Mouse (Mus musculus) heart, embryonic 11.5 days (tissue): ENCODE measurements at regions not wholly inside any gene's neighbourhood (a gene's known extent, or its start where the extent isn't known, plus 50 kb on each side); places are given as distances from the start of the nearest gene placed in this dataset.
"Not testable (repeated sequence)": the region's sequence is repeated elsewhere in the genome, so short reads cannot be mapped to it uniquely, and the experiment has no call there.

Experiments
- ATAC-seq: fragments of 200-750 bp; cut with Nextera tagmentation; replicated peaks from 2 replicates; pipeline ENCODE4 v1.8.0; 2017; ENCODE audit warnings: moderate library complexity; ENCODE audit not compliant: insufficient number of reproducible peaks, low FRiP score, low TSS enrichment
- H3K27ac ChIP-seq: fragments of 300-500 bp; sonication (generic); 2 replicates; pipeline ENCODE4 v1.5.1; 2014; ENCODE audit warnings: mild to moderate bottlenecking, low read depth, low read length
- H3K27me3 ChIP-seq: fragments of 300-500 bp; sonication (generic); 2 replicates; pipeline ENCODE4 v1.6.1; 2014; ENCODE audit warnings: mild to moderate bottlenecking, low read length, mixed read lengths; ENCODE audit not compliant: control insufficient read depth, insufficient read depth
- H3K36me3 ChIP-seq: fragments of 300-500 bp; sonication (generic); 2 replicates; pipeline ENCODE4 v1.6.1; 2014; ENCODE audit warnings: mild to moderate bottlenecking, low read length, moderate library complexity, mixed read lengths; ENCODE audit not compliant: control insufficient read depth, insufficient read depth
- H3K4me1 ChIP-seq: fragments of 300-500 bp; sonication (generic); 2 replicates; pipeline ENCODE4 v1.6.1; 2014; ENCODE audit warnings: low read length; ENCODE audit not compliant: control insufficient read depth, insufficient read depth
- H3K4me2 ChIP-seq: fragments of 300-500 bp; sonication (generic); 2 replicates; pipeline ENCODE4 v1.6.1; 2014; ENCODE audit warnings: mild to moderate bottlenecking, moderate library complexity
- H3K4me3 ChIP-seq: fragments of 300-500 bp; sonication (generic); 2 replicates; pipeline ENCODE4 v1.5.1; 2014; ENCODE audit warnings: low read depth, low read length
- H3K9ac ChIP-seq: fragments of 300-500 bp; sonication (generic); 2 replicates; pipeline ENCODE4 v1.6.1; 2014; ENCODE audit warnings: mild to moderate bottlenecking, low read depth, low read length, moderate library complexity
- H3K9me3 ChIP-seq: fragments of 300-500 bp; sonication (generic); replicated peaks from 2 replicates; pipeline ENCODE4 v1.6.1; 2016; ENCODE audit warnings: low read length; ENCODE audit not compliant: control insufficient read depth
- WGBS: fragments of 180-500 bp; shearing (Covaris S2); extraction: QIAGEN DNeasy Blood & Tissue Kit; methylation state at CpG from one replicate; pipeline ENCODE4 v1.1.7; 2014; ENCODE audit not compliant: insufficient replicate concordance; 5-methylcytosine and 5-hydroxymethylcytosine counted together

DNA sequence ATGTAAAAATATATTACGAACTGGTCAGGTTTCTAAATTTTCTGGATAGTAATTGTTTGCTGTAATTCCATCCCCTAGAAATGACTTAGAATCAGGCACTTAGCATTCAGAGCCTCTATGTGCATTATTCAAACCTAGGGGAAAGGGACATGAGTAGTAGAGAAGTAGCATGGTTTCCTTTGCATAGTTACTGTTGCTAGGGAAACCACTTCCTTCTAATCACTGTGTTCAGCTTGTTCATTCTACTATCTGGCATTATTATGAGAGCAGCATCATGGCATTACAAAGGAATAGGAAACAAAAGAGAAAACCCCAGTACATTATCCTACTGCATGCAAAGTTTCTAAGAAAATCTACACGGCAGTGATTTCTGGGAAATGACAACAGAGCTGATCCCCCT, 65.9 kb upstream of the Ccnh start:
- H3K4me2 ChIP-seq = no peak overlapping the region
- H3K27ac ChIP-seq = no peak overlapping the region
- H3K9me3 ChIP-seq = no peaks in the 10 kb centered on the region
- WGBS = 75% methylated on average over 2 of the region's 2 CpGs
- H3K4me1 ChIP-seq = no peaks in the 10 kb centered on the region
- no peak overlapping the region for H3K9ac ChIP-seq
- no peak overlapping the region for H3K4me3 ChIP-seq
- H3K36me3 ChIP-seq = no peaks in the 10 kb centered on the region
- ATAC-seq = no peak
- no peaks in the 10 kb centered on the region for H3K27me3 ChIP-seq

DNA sequence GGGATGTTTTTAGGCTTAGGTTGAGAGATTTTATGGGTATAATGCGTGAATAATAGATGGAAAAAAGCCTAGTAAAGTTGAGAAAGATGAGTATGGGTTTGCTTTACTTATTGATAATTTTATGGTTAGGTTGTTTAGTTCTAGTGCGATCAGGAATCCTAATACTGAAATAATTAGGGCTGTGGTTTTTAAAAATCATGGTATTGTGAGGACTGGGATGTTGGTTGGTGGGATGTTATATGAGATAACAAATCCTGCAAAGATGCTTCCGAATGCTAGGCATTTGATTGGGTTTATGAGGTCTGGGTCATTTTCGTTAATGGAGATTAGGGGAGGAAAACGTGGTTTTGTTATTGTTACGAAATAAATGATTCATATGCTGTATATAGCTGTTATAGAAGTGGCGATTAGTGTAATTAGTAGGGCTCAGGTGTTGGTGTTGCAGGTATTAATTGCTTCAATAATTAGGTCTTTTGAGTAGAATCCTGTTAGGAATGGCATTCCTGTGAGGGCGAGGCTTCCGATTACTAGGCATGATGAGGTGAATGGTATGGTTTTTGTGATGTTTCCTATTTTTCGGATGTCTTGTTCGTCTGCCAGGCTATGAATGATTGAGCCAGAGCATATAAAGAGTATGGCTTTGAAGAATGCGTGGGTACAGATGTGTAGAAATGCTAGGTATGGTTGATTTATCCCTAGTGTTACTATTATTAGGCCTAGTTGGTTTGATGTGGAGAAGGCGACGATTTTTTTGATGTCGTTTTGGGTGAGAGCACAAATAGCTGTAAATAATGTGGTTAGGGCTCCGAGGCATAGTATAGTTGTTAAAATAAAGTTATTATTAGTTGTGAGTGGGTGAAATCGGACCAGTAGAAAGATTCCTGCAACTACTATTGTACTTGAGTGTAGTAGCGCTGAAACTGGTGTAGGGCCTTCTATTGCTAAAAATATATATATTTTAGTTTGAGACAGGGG, 62.3 kb upstream of the Ccnh start:
- peak; percentile 100 for ATAC-seq
- not testable (repeated sequence) for H3K36me3 ChIP-seq, H3K9me3 ChIP-seq, H3K27me3 ChIP-seq, H3K4me2 ChIP-seq, H3K4me3 ChIP-seq, H3K27ac ChIP-seq, H3K9ac ChIP-seq, H3K4me1 ChIP-seq
- 80% methylated on average over 18 of the region's 18 CpGs for WGBS

DNA sequence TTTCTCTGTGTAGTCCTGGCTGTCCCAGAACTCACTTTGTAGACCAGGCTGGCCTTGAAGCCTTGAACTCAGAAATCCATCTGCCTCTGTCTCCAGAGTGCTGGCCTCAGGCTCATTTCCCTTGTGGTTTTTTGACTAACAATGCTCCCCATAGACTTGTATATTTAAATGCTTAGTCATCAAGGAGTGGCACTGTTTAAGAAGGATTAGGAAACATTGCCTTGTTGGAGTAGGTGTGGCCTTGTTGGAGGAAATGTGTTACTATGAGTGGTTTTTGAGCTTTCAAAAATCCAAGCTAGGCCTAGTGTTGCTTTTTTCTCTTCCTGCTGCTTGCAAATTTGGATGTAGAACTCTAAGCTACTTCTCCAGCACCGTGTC, 61.7 kb upstream of the Ccnh start:
- Histone ChIP-seq H3K4me2 (no peak overlapping the region), H3K9me3 (no peaks in the 10 kb centered on the region), H3K9ac (no peak overlapping the region), H3K4me3 (no peak overlapping the region), H3K36me3 (no peaks in the 10 kb centered on the region), H3K4me1 (no peaks in the 10 kb centered on the region), H3K27me3 (no peaks in the 10 kb centered on the region), H3K27ac (no peak overlapping the region)
- ATAC-seq = no peak
- WGBS = 62% methylated on average over 1 of the region's 1 CpGs
